Mouse (Mus musculus) stomach, postnatal 0 days (tissue): ENCODE results near the gene Hist1h1c. TPM values are rescaled to one million over a fixed set of nuclear protein-coding genes. Genes with fewer than 3 reads are reported as not detected.
A peak's percentile ranks its signal among the peaks of the same experiment; 100 is the strongest.
"Not testable (repeated sequence)": the region's sequence is repeated elsewhere in the genome, so short reads cannot be mapped to it uniquely, and the experiment has no call there.

Experiments
- ATAC-seq: fragments of 200-750 bp; cut with Nextera tagmentation; 2 replicates; pipeline ENCODE4 v1.8.0; 2017; ENCODE audit not compliant: low FRiP score, low TSS enrichment
- DNase-seq: peaks from one replicate; pipeline ENCODE4 v3.0.0-alpha.2; 2016; ENCODE audit warnings: low spot score
- H3K27ac ChIP-seq: fragments of 300-500 bp; sonication (generic); replicated peaks from 2 replicates; pipeline ENCODE4 v1.5.1; 2014; ENCODE audit warnings: mild to moderate bottlenecking, control low read depth
- H3K27me3 ChIP-seq: fragments of 300-500 bp; sonication (generic); 2 replicates; pipeline ENCODE4 v1.6.1; 2014; ENCODE audit warnings: low read length; ENCODE audit not compliant: control insufficient read depth, insufficient read depth
- H3K36me3 ChIP-seq: fragments of 300-500 bp; sonication (generic); 2 replicates; pipeline ENCODE4 v1.6.1; 2014; ENCODE audit warnings: low read length, mixed read lengths; ENCODE audit not compliant: control insufficient read depth, insufficient read depth
- H3K4me1 ChIP-seq: fragments of 300-500 bp; sonication (generic); replicated peaks from 2 replicates; pipeline ENCODE4 v1.6.1; 2014; ENCODE audit warnings: antibody characterized with exemption; ENCODE audit not compliant: control insufficient read depth, insufficient read depth
- H3K4me2 ChIP-seq: fragments of 300-500 bp; sonication (generic); replicated peaks from 2 replicates; pipeline ENCODE4 v1.6.1; 2014; ENCODE audit warnings: low read depth, mild to moderate bottlenecking, control low read depth, moderate library complexity
- H3K4me3 ChIP-seq: fragments of 300-500 bp; sonication (generic); 2 replicates; pipeline ENCODE4 v1.5.1; 2014; ENCODE audit warnings: low read depth, low read length, control low read depth
- H3K9ac ChIP-seq: fragments of 300-500 bp; sonication (generic); 2 replicates; pipeline ENCODE4 v1.6.1; 2014; ENCODE audit warnings: mild to moderate bottlenecking, low read length, control low read depth, mixed read lengths
- H3K9me3 ChIP-seq: fragments of 300-500 bp; sonication (generic); 2 replicates; pipeline ENCODE4 v1.6.1; 2016; ENCODE audit warnings: low read length; ENCODE audit not compliant: control insufficient read depth
- CTCF ChIP-seq: IDR thresholded peaks from 2 replicates; pipeline ENCODE4 v1.5.1; 2016; ENCODE audit warnings: antibody characterized with exemption, low read depth, mild to moderate bottlenecking, moderate library complexity
- EP300 ChIP-seq: optimal IDR thresholded peaks from 2 replicates; pipeline ENCODE3; 2016; ENCODE audit warnings: antibody characterized with exemption
- WGBS: fragments of 180-500 bp; shearing (Covaris S2); extraction: QIAGEN DNeasy Blood & Tissue Kit; methylation state at CpG from one replicate; pipeline ENCODE4 v1.1.7; 2014; 5-methylcytosine and 5-hydroxymethylcytosine counted together
- polyA plus RNA-seq: library from polyadenylated mRNA; unstranded; fragments of >200 nt; fragmentation: Nextera tagmentation; extraction: Ambion mirVana; gene quantifications from 2 replicates; pipeline ENCODE4 v1.2.1, GENCODE M21; 2015

Hist1h1c gene
- polyA plus RNA-seq, 1 experiment from 2014 or later = 104 TPM

- Histone ChIP-seq H3K27ac (peak within 1 kb of the TSS; percentile 97), H3K9me3 (no peaks in the 10 kb centered on the region), H3K27me3 (no peaks in the 10 kb centered on the region), H3K9ac (peak within 1 kb of the TSS; percentile 63), H3K4me2 (peak within 1 kb of the TSS; percentile 62), H3K36me3 (no peaks in the 10 kb centered on the region), H3K4me3 (peak within 1 kb of the TSS; percentile 33), H3K4me1 (no peaks in the 10 kb centered on the region)
- ATAC-seq (peak; percentile 46), DNase-seq (peak; percentile 82)
- TF ChIP-seq CTCF (no peak), EP300 (no peak)
- WGBS = under 1% methylated on average over 21 of the region's 28 CpGs
Measured at GRCm38 (mm10) chr13:23745381-23746161, 7.0 kb downstream of the Hist1h1c start, which contains the start of gene Hist1h3c. Gene Hist1h3c (minus strand): TSS chr13:23745602.

GRCm38 (mm10) chr13:23746201-23747080, 7.8 kb downstream of the Hist1h1c start, which contains the start of gene Hist1h2bb:
Gene Hist1h2bb (plus strand): TSS chr13:23746734.
- WGBS = 0% methylated on average over 38 of the region's 58 CpGs
- not testable (repeated sequence) for H3K9me3 ChIP-seq, H3K4me1 ChIP-seq, H3K36me3 ChIP-seq, H3K27me3 ChIP-seq
- Histone ChIP-seq H3K9ac (peak within 1 kb of the TSS; percentile 63), H3K27ac (peak within 1 kb of the TSS; percentile 97), H3K4me2 (peak within 1 kb of the TSS; percentile 62), H3K4me3 (peak within 1 kb of the TSS; percentile 33)
- TF ChIP-seq EP300 = peak; percentile 43
- ATAC-seq = peak; percentile 91
- peak; percentile 80 for DNase-seq

GRCm38 (mm10) chr13:23747081-23747891, 8.7 kb downstream of the Hist1h1c start:
- Histone ChIP-seq H3K9me3 (no peaks in the 10 kb centered on the region), H3K4me3 (peak overlapping the region; percentile 14), H3K27ac (peak overlapping the region; percentile 89), H3K4me2 (peak overlapping the region; percentile 62), H3K27me3 (no peaks in the 10 kb centered on the region), H3K9ac (peak overlapping the region; percentile 23; the same call in 1 of the 2 replicates), H3K36me3 (no peaks in the 10 kb centered on the region), H3K4me1 (no peaks in the 10 kb centered on the region)
- 5% methylated on average over 9 of the region's 13 CpGs for WGBS
- ATAC-seq (no peak), DNase-seq (no peak)
- TF ChIP-seq CTCF = no peak
- TF ChIP-seq EP300 = no peak

GRCm38 (mm10) chr13:23747892-23748288, 9.3 kb downstream of the Hist1h1c start:
- ATAC-seq (no peak), DNase-seq (no peak)
- no peak overlapping the region for H3K4me2 ChIP-seq
- no peaks in the 10 kb centered on the region for H3K27me3 ChIP-seq
- no peak overlapping the region for H3K4me3 ChIP-seq
- no peaks in the 10 kb centered on the region for H3K4me1 ChIP-seq
- 6% methylated on average over 4 of the region's 4 CpGs for WGBS
- no peak overlapping the region for H3K9ac ChIP-seq
- no peaks in the 10 kb centered on the region for H3K36me3 ChIP-seq
- TF ChIP-seq EP300 (no peak), CTCF (no peak)
- no peaks in the 10 kb centered on the region for H3K9me3 ChIP-seq
- H3K27ac ChIP-seq = 0 out of 2 replicates have a peak overlapping the region, but pooled peaks have one; percentile 14

GRCm38 (mm10) chr13:23749563-23750121, 11.0 kb downstream of the Hist1h1c start:
- Histone ChIP-seq H3K27me3 (no peaks in the 10 kb centered on the region), H3K4me3 (no peak overlapping the region), H3K36me3 (no peaks in the 10 kb centered on the region), H3K4me1 (no peaks in the 10 kb centered on the region), H3K4me2 (no peak overlapping the region), H3K9ac (no peak overlapping the region), H3K27ac (no peak overlapping the region), H3K9me3 (no peaks in the 10 kb centered on the region)
- ATAC-seq (no peak), DNase-seq (no peak)
- WGBS = 68% methylated on average over 5 of the region's 5 CpGs
- TF ChIP-seq CTCF (no peak), EP300 (no peak)
